Mouse (Mus musculus) ES-Bruce4 (cell line): ENCODE results near the gene Med10. TPM values are rescaled to one million over a fixed set of nuclear protein-coding genes. Genes with fewer than 3 reads are reported as not detected.

Experiments used
- H3K27ac ChIP-seq: 2 replicates; pipeline ENCODE4 v1.5.1; 2012; ENCODE audit warnings: low read length, inconsistent platforms; ENCODE audit not compliant: insufficient read depth
- H3K27me3 ChIP-seq: 2 replicates; pipeline ENCODE4 v1.6.1; 2012; ENCODE audit warnings: mild to moderate bottlenecking, low read length, inconsistent platforms; ENCODE audit not compliant: control insufficient read depth, poor library complexity, insufficient read depth, severe bottlenecking
- H3K36me3 ChIP-seq: 2 replicates; pipeline ENCODE4 v1.6.1; 2012; ENCODE audit warnings: inconsistent platforms, mild to moderate bottlenecking, low read length, moderate library complexity; ENCODE audit not compliant: control insufficient read depth, poor library complexity, insufficient read depth, severe bottlenecking
- H3K4me1 ChIP-seq: one replicate; pipeline ENCODE4 v1.8.1; 2011; ENCODE audit warnings: low read length; ENCODE audit not compliant: control insufficient read depth, insufficient read depth
- H3K4me3 ChIP-seq: 2 replicates; pipeline ENCODE4 v1.5.1; 2011; ENCODE audit warnings: low read depth, mild to moderate bottlenecking, low read length
- H3K9ac ChIP-seq: 2 replicates; pipeline ENCODE4 v1.6.1; 2012; ENCODE audit warnings: low read depth, mild to moderate bottlenecking, inconsistent platforms; ENCODE audit not compliant: poor library complexity, severe bottlenecking
- H3K9me3 ChIP-seq: replicated peaks from 2 replicates; pipeline ENCODE4 v1.6.1; 2012; ENCODE audit warnings: mild to moderate bottlenecking, low read length, inconsistent platforms; ENCODE audit not compliant: control insufficient read depth, poor library complexity, insufficient read depth, severe bottlenecking
- CTCF ChIP-seq: IDR thresholded peaks from one replicate; pipeline ENCODE4 v1.8.1; 2011; ENCODE audit warnings: low read depth, low read length
- EP300 ChIP-seq: IDR thresholded peaks from 2 replicates; pipeline ENCODE4 v1.6.1; 2011; ENCODE audit warnings: low read depth, low read length; ENCODE audit not compliant: insufficient read depth
- POLR2A ChIP-seq: IDR thresholded peaks from one replicate; pipeline ENCODE4 v1.8.1; 2011; ENCODE audit warnings: low read length; ENCODE audit not compliant: insufficient read depth
- polyA plus RNA-seq: library from polyadenylated mRNA; stranded (reverse); fragments of >200 nt; gene quantifications from 2 replicates; pipeline ENCODE4 v1.2.4, GENCODE M21; 2011; ENCODE audit warnings: low read depth; ENCODE audit not compliant: missing spikeins, insufficient read depth, insufficient read length

Med10 gene
- polyA plus RNA-seq, 1 experiment = 45.1 TPM

- no peaks in the 10 kb centered on the region for H3K9me3 ChIP-seq
- no peaks in the 10 kb centered on the region for H3K27me3 ChIP-seq
- no peaks in the 10 kb centered on the region for H3K36me3 ChIP-seq
- no peak overlapping the region for H3K27ac ChIP-seq
- H3K9ac ChIP-seq = no peak overlapping the region
- TF ChIP-seq CTCF (no peak), EP300 (no peak), POLR2A (no peak)
- H3K4me3 ChIP-seq = no peak overlapping the region
- no peaks in the 10 kb centered on the region for H3K4me1 ChIP-seq
These were observed 7.4 kb upstream of the Med10 start for GRCm38 (mm10) chr13:69794808-69795207.

DNA sequence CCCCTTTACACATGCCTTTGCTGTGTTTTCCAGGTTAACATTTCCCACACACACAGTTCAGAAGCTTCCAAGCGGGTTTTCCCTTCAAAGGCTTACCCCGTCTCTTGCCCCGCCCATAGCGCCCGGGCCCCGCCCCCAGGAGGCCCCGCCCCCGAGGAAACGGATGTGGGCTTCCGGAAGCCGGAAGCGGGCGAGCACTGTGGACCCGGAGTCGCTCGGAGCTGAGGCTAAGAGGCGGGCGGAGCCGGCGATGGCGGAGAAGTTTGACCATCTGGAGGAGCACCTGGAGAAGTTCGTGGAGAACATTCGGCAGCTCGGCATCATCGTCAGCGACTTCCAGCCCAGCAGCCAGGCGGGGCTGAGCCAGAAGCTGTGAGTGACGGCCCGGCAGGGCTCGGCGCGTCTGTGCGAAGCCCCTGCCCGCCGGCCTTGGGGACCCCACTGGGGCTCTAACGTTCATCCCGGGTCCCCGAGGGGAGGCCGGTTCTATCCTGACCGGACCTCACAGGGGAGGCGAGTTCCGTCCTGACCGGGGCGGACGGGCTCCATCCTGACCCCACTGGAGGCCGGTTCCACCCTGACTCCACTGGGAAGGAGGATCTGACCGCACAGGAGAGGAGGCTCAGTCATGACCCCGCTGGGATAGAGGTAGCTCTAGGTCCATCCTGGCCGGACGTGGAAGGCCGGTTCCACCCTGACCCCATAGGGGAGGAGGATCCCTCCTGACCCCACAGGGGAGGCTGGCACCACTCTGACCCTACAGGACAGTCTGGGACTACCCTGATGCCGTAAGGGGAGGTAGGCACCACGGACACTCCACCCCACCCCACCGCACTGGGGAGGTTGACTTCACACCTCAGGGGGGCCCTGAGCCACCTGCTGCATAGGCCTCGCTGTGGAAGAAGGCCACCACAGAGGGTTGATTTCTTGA, 7.8 kb downstream of the Med10 start:
- TF ChIP-seq POLR2A (no peak), CTCF (no peak), EP300 (no peak)
- H3K4me3 ChIP-seq = peak overlapping the region; percentile 94
- peaks cover 11% of the 10 kb centered on the region for H3K36me3 ChIP-seq
- H3K4me1 ChIP-seq = no peaks in the 10 kb centered on the region
- H3K9me3 ChIP-seq = no peaks in the 10 kb centered on the region
- H3K27me3 ChIP-seq = no peaks in the 10 kb centered on the region; the same call in 1 of the 2 replicates
- H3K27ac ChIP-seq = no peak overlapping the region
- H3K9ac ChIP-seq = peak overlapping the region; percentile 69

- H3K36me3 ChIP-seq = peaks cover 18% of the 10 kb centered on the region
- peak overlapping the region; percentile 69; the same call in 1 of the 2 replicates for H3K9ac ChIP-seq
- no peaks in the 10 kb centered on the region for H3K4me1 ChIP-seq
- H3K4me3 ChIP-seq = no peak overlapping the region
- TF ChIP-seq CTCF = no peak
- no peak for TF ChIP-seq POLR2A
- TF ChIP-seq EP300 = no peak
- no peaks in the 10 kb centered on the region for H3K27me3 ChIP-seq
- no peaks in the 10 kb centered on the region for H3K9me3 ChIP-seq
- no peak overlapping the region for H3K27ac ChIP-seq
These were observed 8.9 kb downstream of the Med10 start for GRCm38 (mm10) chr13:69810936-69811680.

- Histone ChIP-seq H3K9me3 (no peaks in the 10 kb centered on the region), H3K9ac (no peak overlapping the region), H3K27ac (no peak overlapping the region), H3K27me3 (no peaks in the 10 kb centered on the region), H3K4me3 (no peak overlapping the region), H3K4me1 (no peaks in the 10 kb centered on the region), H3K36me3 (peaks cover 22% of the 10 kb centered on the region)
- TF ChIP-seq EP300 (no peak), POLR2A (no peak), CTCF (no peak)
These were observed 11.7 kb downstream of the Med10 start for GRCm38 (mm10) chr13:69813870-69814269.

- no peaks in the 10 kb centered on the region for H3K27me3 ChIP-seq
- no peak overlapping the region for H3K27ac ChIP-seq
- no peaks in the 10 kb centered on the region for H3K9me3 ChIP-seq
- peaks cover 15% of the 10 kb centered on the region for H3K36me3 ChIP-seq
- no peak overlapping the region for H3K9ac ChIP-seq
- TF ChIP-seq CTCF (no peak), POLR2A (no peak), EP300 (no peak)
- H3K4me3 ChIP-seq = no peak overlapping the region
- H3K4me1 ChIP-seq = no peaks in the 10 kb centered on the region
These were observed 16.1 kb downstream of the Med10 start for GRCm38 (mm10) chr13:69818306-69818705.
